Mouse (Mus musculus): ENCODE measurements at regions not wholly inside any gene's neighbourhood (a gene's known extent, or its start where the extent isn't known, plus 50 kb on each side); places are given as distances from the start of the nearest gene placed in this dataset.

GRCm38 (mm10) chr8:49845575-49845974 lies 1001.8 kb upstream of the Tenm3 start:
- no peak overlapping the region for H3K4me3 ChIP-seq (replicated peaks; ENCODE audit: low read depth, low read length)
- no peak overlapping the region for H3K27ac ChIP-seq
- DNase-seq (ENCODE audit: low spot score) (no peak), ATAC-seq (replicated peaks; ENCODE audit: low FRiP score, low read depth) (no peak)
- TF ChIP-seq CTCF (IDR thresholded peaks at IDR 0.05; ENCODE audit: low read depth), result no peak
- WGBS, result 59% methylated on average over 3 of the region's 3 CpGs
- no peaks in the 10 kb centered on the region for H3K9me3 ChIP-seq (replicated peaks; ENCODE audit: low read length)
- no peaks in the 10 kb centered on the region for H3K36me3 ChIP-seq (ENCODE audit: insufficient read depth, low read length)
- H3K27me3 ChIP-seq (ENCODE audit: insufficient read depth, low read length), result no peaks in the 10 kb centered on the region
- no peak overlapping the region for H3K4me2 ChIP-seq (ENCODE audit: low read length)
- no peak overlapping the region for H3K9ac ChIP-seq (ENCODE audit: low read depth, low read length)
- H3K4me1 ChIP-seq (replicated peaks; ENCODE audit: insufficient read depth, low read length), result no peaks in the 10 kb centered on the region

- ATAC-seq (replicated peaks; ENCODE audit: low FRiP score, low read depth) (no peak), DNase-seq (ENCODE audit: low spot score) (no peak)
- Histone ChIP-seq H3K9me3 (replicated peaks; ENCODE audit: low read length) (no peaks in the 10 kb centered on the region), H3K9ac (ENCODE audit: low read depth, low read length) (no peak overlapping the region), H3K36me3 (ENCODE audit: insufficient read depth, low read length) (no peaks in the 10 kb centered on the region), H3K27me3 (ENCODE audit: insufficient read depth, low read length) (no peaks in the 10 kb centered on the region), H3K4me1 (replicated peaks; ENCODE audit: insufficient read depth, low read length) (no peaks in the 10 kb centered on the region), H3K4me3 (replicated peaks; ENCODE audit: low read depth, low read length) (no peak overlapping the region), H3K27ac (no peak overlapping the region), H3K4me2 (ENCODE audit: low read length) (no peak overlapping the region)
- TF ChIP-seq CTCF (IDR thresholded peaks at IDR 0.05; ENCODE audit: low read depth), result no peak
Measured at GRCm38 (mm10) chr8:49831970-49832369, 988.2 kb upstream of the Tenm3 start.

GRCm38 (mm10) chr8:49829345-49829744 lies 985.6 kb upstream of the Tenm3 start:
- no peak overlapping the region for H3K4me2 ChIP-seq (ENCODE audit: low read length)
- WGBS, result 21% methylated on average over 2 of the region's 2 CpGs
- peak; percentile 93 for TF ChIP-seq CTCF (IDR thresholded peaks at IDR 0.05; ENCODE audit: low read depth)
- H3K36me3 ChIP-seq (ENCODE audit: insufficient read depth, low read length), result no peaks in the 10 kb centered on the region
- no peak for ATAC-seq (replicated peaks; ENCODE audit: low FRiP score, low read depth)
- H3K27ac ChIP-seq, result no peak overlapping the region
- no peak overlapping the region for H3K4me3 ChIP-seq (replicated peaks; ENCODE audit: low read depth, low read length)
- no peak overlapping the region for H3K9ac ChIP-seq (ENCODE audit: low read depth, low read length)
- DNase-seq (ENCODE audit: low spot score), result peak; percentile 77
- H3K9me3 ChIP-seq (replicated peaks; ENCODE audit: low read length), result no peaks in the 10 kb centered on the region
- H3K4me1 ChIP-seq (replicated peaks; ENCODE audit: insufficient read depth, low read length), result no peaks in the 10 kb centered on the region
- no peaks in the 10 kb centered on the region for H3K27me3 ChIP-seq (ENCODE audit: insufficient read depth, low read length)

GRCm38 (mm10) chr8:49826231-49826630 lies 982.5 kb upstream of the Tenm3 start:
- Histone ChIP-seq H3K27me3 (ENCODE audit: insufficient read depth, low read length) (no peaks in the 10 kb centered on the region), H3K9me3 (replicated peaks; ENCODE audit: low read length) (no peaks in the 10 kb centered on the region), H3K4me3 (replicated peaks; ENCODE audit: low read depth, low read length) (no peak overlapping the region), H3K36me3 (ENCODE audit: insufficient read depth, low read length) (no peaks in the 10 kb centered on the region), H3K9ac (ENCODE audit: low read depth, low read length) (no peak overlapping the region), H3K4me2 (ENCODE audit: low read length) (no peak overlapping the region), H3K27ac (no peak overlapping the region), H3K4me1 (replicated peaks; ENCODE audit: insufficient read depth, low read length) (no peaks in the 10 kb centered on the region)
- no peak for ATAC-seq (replicated peaks; ENCODE audit: low FRiP score, low read depth)
- no peak for TF ChIP-seq CTCF (IDR thresholded peaks at IDR 0.05; ENCODE audit: low read depth)
- no peak for DNase-seq (ENCODE audit: low spot score)

GRCm38 (mm10) chr8:49825000-49825399 lies 981.2 kb upstream of the Tenm3 start:
- 79% methylated on average over 5 of the region's 5 CpGs for WGBS
- ATAC-seq (replicated peaks; ENCODE audit: low FRiP score, low read depth) (no peak), DNase-seq (ENCODE audit: low spot score) (no peak)
- no peaks in the 10 kb centered on the region for H3K4me1 ChIP-seq (replicated peaks; ENCODE audit: insufficient read depth, low read length)
- no peaks in the 10 kb centered on the region for H3K36me3 ChIP-seq (ENCODE audit: insufficient read depth, low read length)
- no peak overlapping the region for H3K4me3 ChIP-seq (replicated peaks; ENCODE audit: low read depth, low read length)
- H3K27me3 ChIP-seq (ENCODE audit: insufficient read depth, low read length), result no peaks in the 10 kb centered on the region
- no peaks in the 10 kb centered on the region for H3K9me3 ChIP-seq (replicated peaks; ENCODE audit: low read length)
- H3K4me2 ChIP-seq (ENCODE audit: low read length), result no peak overlapping the region
- TF ChIP-seq CTCF (IDR thresholded peaks at IDR 0.05; ENCODE audit: low read depth), result no peak
- H3K27ac ChIP-seq, result no peak overlapping the region
- no peak overlapping the region for H3K9ac ChIP-seq (ENCODE audit: low read depth, low read length)

- no peak for TF ChIP-seq CTCF (IDR thresholded peaks at IDR 0.05; ENCODE audit: low read depth)
- no peak overlapping the region for H3K27ac ChIP-seq
- no peaks in the 10 kb centered on the region for H3K4me1 ChIP-seq (replicated peaks; ENCODE audit: insufficient read depth, low read length)
- ATAC-seq (replicated peaks; ENCODE audit: low FRiP score, low read depth) (no peak), DNase-seq (ENCODE audit: low spot score) (no peak)
- H3K27me3 ChIP-seq (ENCODE audit: insufficient read depth, low read length), result no peaks in the 10 kb centered on the region
- no peaks in the 10 kb centered on the region for H3K36me3 ChIP-seq (ENCODE audit: insufficient read depth, low read length)
- no peak overlapping the region for H3K4me3 ChIP-seq (replicated peaks; ENCODE audit: low read depth, low read length)
- H3K9me3 ChIP-seq (replicated peaks; ENCODE audit: low read length), result no peaks in the 10 kb centered on the region
- 65% methylated on average over 2 of the region's 2 CpGs for WGBS
- no peak overlapping the region for H3K9ac ChIP-seq (ENCODE audit: low read depth, low read length)
- no peak overlapping the region for H3K4me2 ChIP-seq (ENCODE audit: low read length)
Measured at GRCm38 (mm10) chr8:49822791-49823190, 979.0 kb upstream of the Tenm3 start.

GRCm38 (mm10) chr8:49799236-49799635 lies 955.5 kb upstream of the Tenm3 start:
- Histone ChIP-seq H3K9me3 (replicated peaks; ENCODE audit: low read length) (no peaks in the 10 kb centered on the region), H3K9ac (ENCODE audit: low read depth, low read length) (no peak overlapping the region), H3K4me3 (replicated peaks; ENCODE audit: low read depth, low read length) (no peak overlapping the region), H3K27ac (no peak overlapping the region), H3K27me3 (ENCODE audit: insufficient read depth, low read length) (no peaks in the 10 kb centered on the region), H3K36me3 (ENCODE audit: insufficient read depth, low read length) (no peaks in the 10 kb centered on the region), H3K4me1 (replicated peaks; ENCODE audit: insufficient read depth, low read length) (no peaks in the 10 kb centered on the region), H3K4me2 (ENCODE audit: low read length) (no peak overlapping the region)
- ATAC-seq (replicated peaks; ENCODE audit: low FRiP score, low read depth) (no peak), DNase-seq (ENCODE audit: low spot score) (no peak)
- TF ChIP-seq CTCF (IDR thresholded peaks at IDR 0.05; ENCODE audit: low read depth), result no peak
- 86% methylated on average over 2 of the region's 2 CpGs for WGBS

Measured in kidney, postnatal 0 days (tissue).